Mouse (Mus musculus) hindbrain, embryonic 14.5 days (tissue): ENCODE measurements around the gene Fopnl. TPM values are rescaled to one million over a fixed set of nuclear protein-coding genes. Genes with fewer than 3 reads are reported as not detected.
A peak's percentile ranks its signal among the peaks of the same experiment; 100 is the strongest.

Experiments
- ATAC-seq: fragments of 200-750 bp; cut with Nextera tagmentation; 2 replicates; pipeline ENCODE4 v1.8.0; 2017; ENCODE audit warnings: moderate number of reproducible peaks, mild to moderate bottlenecking, moderate TSS enrichment, moderate library complexity; ENCODE audit not compliant: low FRiP score
- DNase-seq: peaks from one replicate; pipeline ENCODE4 v3.0.0-alpha.2; 2015; ENCODE audit warnings: low spot score
- H3K27ac ChIP-seq: fragments of 300-500 bp; sonication (generic); 2 replicates; pipeline ENCODE4 v1.5.1; 2014; ENCODE audit warnings: mild to moderate bottlenecking, moderate library complexity
- H3K27me3 ChIP-seq: fragments of 300-500 bp; sonication (generic); 2 replicates; pipeline ENCODE4 v1.6.1; 2014; ENCODE audit warnings: mild to moderate bottlenecking, low read length, mixed read lengths; ENCODE audit not compliant: control insufficient read depth, insufficient read depth
- H3K36me3 ChIP-seq: fragments of 300-500 bp; sonication (generic); replicated peaks from 2 replicates; pipeline ENCODE4 v1.6.1; 2014; ENCODE audit not compliant: control insufficient read depth, insufficient read depth
- H3K4me1 ChIP-seq: fragments of 300-500 bp; sonication (generic); replicated peaks from 2 replicates; pipeline ENCODE4 v1.6.1; 2014; ENCODE audit warnings: antibody characterized with exemption, low read length, mixed read lengths; ENCODE audit not compliant: control insufficient read depth, insufficient read depth
- H3K4me2 ChIP-seq: fragments of 300-500 bp; sonication (generic); replicated peaks from 2 replicates; pipeline ENCODE4 v1.6.1; 2014; ENCODE audit warnings: mild to moderate bottlenecking, moderate library complexity
- H3K4me3 ChIP-seq: fragments of 300-500 bp; sonication (generic); replicated peaks from 2 replicates; pipeline ENCODE4 v1.5.1; 2014; ENCODE audit warnings: mild to moderate bottlenecking, low read length
- H3K9ac ChIP-seq: fragments of 300-500 bp; sonication (generic); 2 replicates; pipeline ENCODE4 v1.6.1; 2014
- H3K9me3 ChIP-seq: fragments of 300-500 bp; sonication (generic); 2 replicates; pipeline ENCODE4 v1.6.1; 2016; ENCODE audit warnings: low read length; ENCODE audit not compliant: control insufficient read depth
- WGBS: fragments of 180-500 bp; shearing (Covaris S2); extraction: QIAGEN DNeasy Blood & Tissue Kit; methylation state at CpG from one replicate; pipeline ENCODE4 v1.1.7; 2014; 5-methylcytosine and 5-hydroxymethylcytosine counted together
- polyA plus RNA-seq: library from polyadenylated mRNA; unstranded; fragments of >200 nt; fragmentation: Nextera tagmentation; extraction: Ambion mirVana; gene quantifications from 2 replicates; pipeline ENCODE4 v1.2.1, GENCODE M21; 2014

Gene Fopnl
- 186 and 209 TPM in 2 replicates for polyA plus RNA-seq

- peak within 1 kb of the TSS; percentile 74 for H3K9ac ChIP-seq
- H3K4me1 ChIP-seq, result peaks cover 12% of the 10 kb centered on the region
- peak within 1 kb of the TSS; percentile 90 for H3K27ac ChIP-seq
- H3K9me3 ChIP-seq, result no peaks in the 10 kb centered on the region
- DNase-seq (peak; percentile 95), ATAC-seq (peak; percentile 100)
- no peaks in the 10 kb centered on the region for H3K27me3 ChIP-seq
- H3K36me3 ChIP-seq, result peaks cover 21% of the 10 kb centered on the region
- WGBS, result 5% methylated on average over 51 of the region's 51 CpGs
- H3K4me2 ChIP-seq, result peak within 1 kb of the TSS; percentile 67
- H3K4me3 ChIP-seq, result peak within 1 kb of the TSS; percentile 64
These were observed at the start of gene Fopnl for GRCm38 (mm10) chr16:14316884-14317876. TSS of gene Fopnl (minus strand) at chr16:14317405.

GRCm38 (mm10) chr16:14366017-14366416 is 48.8 kb upstream of the Fopnl start:
- Histone ChIP-seq H3K27ac (no peak overlapping the region), H3K9me3 (no peaks in the 10 kb centered on the region), H3K4me2 (no peak overlapping the region), H3K9ac (no peak overlapping the region), H3K4me1 (peaks cover 9% of the 10 kb centered on the region), H3K4me3 (no peak overlapping the region), H3K36me3 (no peaks in the 10 kb centered on the region), H3K27me3 (no peaks in the 10 kb centered on the region)
- DNase-seq (no peak), ATAC-seq (no peak)
- 100% methylated on average over 1 of the region's 1 CpGs for WGBS

GRCm38 (mm10) chr16:14365457-14365856 is 48.3 kb upstream of the Fopnl start:
- H3K4me1 ChIP-seq, result peaks cover 13% of the 10 kb centered on the region
- ATAC-seq, result no peak
- no peak overlapping the region for H3K9ac ChIP-seq
- no peaks in the 10 kb centered on the region for H3K9me3 ChIP-seq
- no peaks in the 10 kb centered on the region for H3K36me3 ChIP-seq
- H3K27ac ChIP-seq, result no peak overlapping the region
- WGBS, result 82% methylated on average over 4 of the region's 4 CpGs
- no peak for DNase-seq
- H3K4me2 ChIP-seq, result no peak overlapping the region
- no peak overlapping the region for H3K4me3 ChIP-seq
- no peaks in the 10 kb centered on the region for H3K27me3 ChIP-seq

GRCm38 (mm10) chr16:14364066-14364465 is 46.9 kb upstream of the Fopnl start:
- Histone ChIP-seq H3K27me3 (no peaks in the 10 kb centered on the region), H3K36me3 (no peaks in the 10 kb centered on the region), H3K27ac (no peak overlapping the region), H3K9ac (no peak overlapping the region), H3K4me3 (no peak overlapping the region), H3K4me1 (peaks cover 13% of the 10 kb centered on the region), H3K9me3 (no peaks in the 10 kb centered on the region), H3K4me2 (no peak overlapping the region)
- no peak for DNase-seq
- no peak for ATAC-seq
- WGBS, result 94% methylated on average over 6 of the region's 6 CpGs

GRCm38 (mm10) chr16:14363496-14363895 is 46.3 kb upstream of the Fopnl start:
- no peaks in the 10 kb centered on the region for H3K9me3 ChIP-seq
- no peaks in the 10 kb centered on the region for H3K36me3 ChIP-seq
- ATAC-seq (no peak), DNase-seq (no peak)
- no peak overlapping the region for H3K27ac ChIP-seq
- no peak overlapping the region for H3K4me2 ChIP-seq
- H3K9ac ChIP-seq, result no peak overlapping the region
- WGBS, result 97% methylated on average over 3 of the region's 3 CpGs
- peaks cover 13% of the 10 kb centered on the region for H3K4me1 ChIP-seq
- no peak overlapping the region for H3K4me3 ChIP-seq
- no peaks in the 10 kb centered on the region for H3K27me3 ChIP-seq

- Histone ChIP-seq H3K9ac (peak overlapping the region; percentile 92), H3K9me3 (no peaks in the 10 kb centered on the region), H3K27ac (no peak overlapping the region), H3K36me3 (no peaks in the 10 kb centered on the region), H3K4me3 (peak overlapping the region; percentile 81), H3K27me3 (no peaks in the 10 kb centered on the region), H3K4me1 (peaks cover 13% of the 10 kb centered on the region), H3K4me2 (peak overlapping the region; percentile 99)
- 24% methylated on average over 7 of the region's 7 CpGs for WGBS
- no peak for DNase-seq
- no peak for ATAC-seq
These were observed 45.1 kb upstream of the Fopnl start for GRCm38 (mm10) chr16:14362099-14362820.

GRCm38 (mm10) chr16:14361362-14362098 is 44.3 kb upstream of the Fopnl start, which contains the start of gene Abcc1:
TSS of gene Abcc1 (plus strand) at chr16:14361558.
- under 1% methylated on average over 51 of the region's 64 CpGs for WGBS
- Histone ChIP-seq H3K36me3 (no peaks in the 10 kb centered on the region), H3K9ac (peak within 1 kb of the TSS; percentile 92), H3K27me3 (no peaks in the 10 kb centered on the region), H3K4me2 (peak within 1 kb of the TSS; percentile 99), H3K4me1 (peaks cover 13% of the 10 kb centered on the region), H3K27ac (peak within 1 kb of the TSS; percentile 71), H3K4me3 (peak within 1 kb of the TSS; percentile 81), H3K9me3 (no peaks in the 10 kb centered on the region)
- DNase-seq (peak; percentile 78), ATAC-seq (peak; percentile 98)

- Histone ChIP-seq H3K27me3 (no peaks in the 10 kb centered on the region), H3K36me3 (no peaks in the 10 kb centered on the region), H3K4me1 (peaks cover 13% of the 10 kb centered on the region), H3K9me3 (no peaks in the 10 kb centered on the region), H3K4me2 (peak overlapping the region; percentile 99), H3K27ac (peak overlapping the region; percentile 71; the same call in 1 of the 2 replicates), H3K4me3 (peak overlapping the region; percentile 81), H3K9ac (peak overlapping the region; percentile 92)
- 4% methylated on average over 7 of the region's 7 CpGs for WGBS
- ATAC-seq (peak; percentile 45; the same call in 1 of the 2 replicates), DNase-seq (peak; percentile 40)
These were observed 43.7 kb upstream of the Fopnl start for GRCm38 (mm10) chr16:14360931-14361330.
